Mouse (Mus musculus) brain, embryonic 14.5 days (tissue): ENCODE results near the gene Hist1h3f.

Experiments used
- CTCF ChIP-seq: fragments of 200-500 bp; IDR thresholded peaks from 2 replicates; pipeline ENCODE4 v1.5.1; 2012; ENCODE audit warnings: inconsistent platforms, mild to moderate bottlenecking, moderate library complexity, borderline replicate concordance; ENCODE audit not compliant: insufficient read depth, insufficient read length; ENCODE audit errors: extremely low read depth
- POLR2A ChIP-seq: fragments of 200-500 bp; IDR thresholded peaks from 2 replicates; pipeline ENCODE4 v1.6.1; 2012; ENCODE audit warnings: mild to moderate bottlenecking, inconsistent platforms, borderline replicate concordance; ENCODE audit not compliant: poor library complexity, insufficient read depth, insufficient read length, severe bottlenecking; ENCODE audit errors: extremely low read depth

DNA sequence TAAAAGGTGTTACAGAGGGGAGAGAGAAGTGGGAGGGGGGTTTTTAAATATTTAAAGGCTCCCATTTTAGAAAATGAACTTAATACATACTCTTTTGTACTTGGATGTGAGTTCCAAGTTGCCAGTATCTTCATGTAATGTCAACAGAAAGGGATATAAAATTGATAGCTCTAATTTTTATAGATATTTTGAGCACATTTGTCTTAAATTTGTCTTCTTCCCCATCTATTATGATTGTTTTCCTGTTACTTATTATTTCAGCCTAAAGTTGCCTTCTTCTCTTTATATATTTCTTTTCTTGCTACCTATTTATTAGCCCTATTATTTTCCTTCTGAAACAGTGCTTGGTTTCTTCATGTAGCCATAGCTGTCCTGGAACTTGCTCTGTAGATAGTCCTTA lies 9.1 kb downstream of the Hist1h3f start, which contains the start of gene Hist1h1d:
- TF ChIP-seq CTCF (no peak), POLR2A (no peak)
